Mouse (Mus musculus): ENCODE measurements around the gene Lsamp.

The Lsamp gene

DNA sequence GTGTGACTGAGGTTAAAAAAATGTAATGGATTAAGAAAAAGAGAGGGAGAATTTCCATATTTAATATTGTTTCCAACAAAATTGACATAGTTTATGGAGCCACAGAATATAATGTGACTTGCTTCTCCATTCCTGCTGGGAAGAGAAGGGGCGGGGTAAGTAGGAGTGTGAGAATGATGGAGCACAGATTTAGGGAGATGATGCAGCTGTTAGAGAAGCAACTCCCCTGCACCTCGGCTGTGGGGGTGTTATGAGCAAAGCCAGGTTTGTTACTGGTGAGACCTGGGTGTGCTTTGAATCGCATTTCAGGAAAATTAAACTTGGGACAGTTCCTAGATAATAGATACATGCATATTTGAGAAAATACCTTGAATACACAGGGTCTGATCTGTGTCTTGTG lies 987.2 kb downstream of the Lsamp start:
- no peak for DNase-seq

DNA sequence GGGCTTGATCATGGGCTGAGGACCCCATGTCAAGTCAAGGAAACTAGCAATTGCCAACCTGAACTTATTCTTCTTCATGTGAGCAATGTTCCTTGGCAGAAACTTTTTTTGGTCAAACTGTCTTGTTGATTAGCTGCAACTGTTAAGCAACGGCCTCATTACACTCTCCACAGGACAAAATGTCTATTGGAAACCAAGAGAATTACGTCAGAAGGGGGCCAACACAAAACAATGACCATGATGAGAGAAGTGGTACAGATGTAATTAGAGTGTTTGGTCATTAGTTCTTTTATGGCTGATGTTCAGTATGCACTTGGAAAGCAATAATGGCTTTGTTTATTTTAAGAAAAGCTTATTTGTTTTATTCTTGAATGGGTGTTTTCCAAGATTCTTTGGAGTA lies 989.9 kb downstream of the Lsamp start:
- no peak for DNase-seq

- no peak for DNase-seq
Observed at GRCm38 (mm10) chr16:40983026-40983425, 998.9 kb downstream of the Lsamp start.

GRCm38 (mm10) chr16:41007569-41007968 lies 1023.4 kb downstream of the Lsamp start:
- DNase-seq = no peak

DNA sequence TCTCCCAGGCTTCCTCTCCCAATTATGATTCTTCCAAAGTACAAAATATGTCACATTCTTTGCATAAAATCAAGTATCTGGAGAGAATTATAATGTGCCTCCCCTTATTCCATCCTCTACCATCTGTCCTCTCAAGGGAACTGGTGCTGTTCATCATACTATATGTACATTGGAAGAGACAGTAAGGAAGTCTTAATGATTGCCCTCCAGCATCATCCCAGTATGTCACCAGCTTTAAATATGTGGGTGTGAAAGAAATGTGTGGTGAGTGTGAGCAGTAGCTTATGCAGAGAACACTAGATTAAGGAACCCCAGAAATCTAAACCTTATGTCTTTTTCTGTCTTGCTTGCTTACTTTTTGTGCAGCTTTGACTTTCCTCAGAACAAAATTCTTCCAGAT lies 1050.6 kb downstream of the Lsamp start:
- DNase-seq = no peak

- DNase-seq = no peak
Observed at GRCm38 (mm10) chr16:41041686-41042085, 1057.5 kb downstream of the Lsamp start.

GRCm38 (mm10) chr16:41063270-41063857 lies 1079.2 kb downstream of the Lsamp start:
- no peak for DNase-seq

DNA sequence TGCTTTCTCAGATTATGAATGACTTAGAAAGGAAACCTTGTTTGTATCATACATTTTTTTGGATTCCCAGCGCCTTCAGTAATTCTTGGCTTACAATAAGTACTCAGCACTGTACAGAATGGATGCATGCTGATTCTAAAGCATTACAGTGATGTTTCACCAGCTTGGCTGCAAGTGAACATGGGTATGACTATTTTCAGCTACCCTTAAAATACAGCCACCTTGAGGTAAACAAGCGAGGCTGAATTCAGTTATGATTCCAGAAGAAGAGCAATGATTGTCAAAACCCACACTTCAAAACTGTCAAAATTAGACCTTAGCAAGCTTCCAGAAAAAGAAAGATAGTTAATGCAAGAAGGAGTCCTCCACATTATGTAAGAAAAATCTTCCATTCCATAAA lies 1089.3 kb downstream of the Lsamp start:
- DNase-seq = no peak

DNA sequence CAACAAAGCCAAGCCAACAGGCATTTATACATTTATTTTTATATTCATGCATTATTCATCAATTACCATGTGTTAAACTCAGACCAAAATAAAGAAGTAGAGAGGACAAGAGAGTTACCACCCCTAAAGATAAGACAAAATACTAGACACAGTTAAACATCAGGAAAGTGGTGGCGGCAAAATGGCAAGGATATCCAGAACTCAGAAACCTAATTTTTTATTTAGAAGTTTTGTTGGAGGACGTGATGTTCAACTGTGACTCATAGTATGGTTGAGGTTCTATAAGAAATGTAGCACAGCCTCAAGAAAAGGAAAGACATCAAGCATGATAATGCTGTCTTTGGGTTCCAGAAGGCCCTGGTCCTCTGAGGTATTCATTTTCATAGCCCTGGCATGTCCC lies 1104.5 kb downstream of the Lsamp start:
- DNase-seq = no peak

GRCm38 (mm10) chr16:41090092-41090491 lies 1105.9 kb downstream of the Lsamp start:
- DNase-seq = no peak

DNA sequence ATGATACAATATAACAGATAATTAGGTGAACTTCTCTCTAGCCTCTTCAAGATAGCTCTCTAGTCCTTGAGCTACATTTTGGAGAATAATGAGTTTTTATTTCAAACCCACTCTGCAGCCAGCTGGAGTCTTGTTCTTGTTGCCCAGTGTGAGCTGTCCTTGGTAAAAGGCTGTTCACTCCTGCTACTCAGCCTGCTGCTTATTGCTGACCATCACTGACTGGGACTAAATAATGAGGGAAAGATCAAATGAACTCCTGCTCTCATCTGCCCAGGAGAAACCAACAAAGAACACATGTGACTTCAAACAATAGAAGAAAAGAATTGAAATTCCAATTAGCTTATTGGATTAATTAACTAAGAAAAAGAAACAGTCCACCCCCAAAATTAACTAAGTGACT lies 1107.1 kb downstream of the Lsamp start:
- no peak for DNase-seq

DNA sequence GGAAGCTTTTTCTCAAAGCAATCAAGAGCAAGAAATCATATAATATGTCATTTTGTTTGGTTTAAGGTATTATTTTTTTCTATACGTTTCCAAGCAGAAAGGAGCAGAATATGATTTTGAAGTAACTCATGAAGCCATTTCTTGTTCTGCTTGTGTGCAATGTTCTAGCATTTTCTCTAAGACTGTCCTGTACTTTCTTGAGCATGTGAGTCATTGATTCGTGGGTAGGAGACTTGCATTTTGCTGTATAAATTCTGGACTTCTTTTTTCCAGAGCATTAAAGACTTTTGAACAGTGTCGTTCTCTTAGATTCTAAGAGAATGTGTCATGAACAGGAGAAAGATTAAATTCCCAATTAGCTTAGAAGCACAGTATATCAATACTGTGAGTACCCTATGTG lies 1118.6 kb downstream of the Lsamp start:
- DNase-seq = no peak

DNA sequence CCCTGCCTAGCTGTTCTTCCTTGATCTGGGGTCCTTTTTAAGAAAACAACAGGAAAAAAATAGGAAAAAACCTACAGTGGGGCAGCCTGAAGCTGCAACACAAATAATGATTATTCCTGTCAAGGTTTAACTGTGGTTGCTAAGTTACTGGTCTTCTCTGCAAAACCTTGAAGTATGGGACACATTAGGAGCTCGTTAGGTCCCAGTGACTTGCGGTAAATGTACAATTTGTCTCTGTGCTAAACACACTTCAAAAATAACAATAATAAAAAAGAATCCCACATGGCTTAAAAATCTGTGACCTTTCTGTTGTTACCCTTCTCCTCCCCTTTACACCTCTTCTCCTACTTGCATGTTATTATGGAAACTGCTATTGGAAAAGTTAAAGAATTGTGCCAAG lies 1140.2 kb downstream of the Lsamp start:
- no peak for DNase-seq

GRCm38 (mm10) chr16:41125051-41125450 lies 1140.9 kb downstream of the Lsamp start:
- DNase-seq = no peak

GRCm38 (mm10) chr16:41131053-41131452 lies 1146.9 kb downstream of the Lsamp start:
- no peak for DNase-seq

DNA sequence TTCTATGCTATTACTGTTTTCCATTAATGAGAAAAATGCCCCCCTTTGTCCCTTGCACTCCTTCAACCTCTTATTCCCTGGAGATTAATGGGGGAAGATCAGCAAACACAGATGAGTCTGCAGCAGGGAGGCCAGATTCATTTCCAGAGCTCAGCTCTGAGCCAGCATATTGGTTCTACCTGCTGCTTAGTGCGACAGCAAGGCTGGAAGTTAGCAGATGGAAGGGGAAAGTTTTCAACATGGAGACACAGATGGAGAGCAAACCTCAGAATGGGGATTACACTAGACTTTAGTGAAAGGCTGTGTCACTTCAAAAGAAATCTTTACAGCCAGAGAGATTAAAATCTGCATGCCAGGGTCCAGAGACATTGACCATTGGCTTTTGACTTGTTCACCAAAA lies 1188.7 kb downstream of the Lsamp start:
- DNase-seq = no peak

DNA sequence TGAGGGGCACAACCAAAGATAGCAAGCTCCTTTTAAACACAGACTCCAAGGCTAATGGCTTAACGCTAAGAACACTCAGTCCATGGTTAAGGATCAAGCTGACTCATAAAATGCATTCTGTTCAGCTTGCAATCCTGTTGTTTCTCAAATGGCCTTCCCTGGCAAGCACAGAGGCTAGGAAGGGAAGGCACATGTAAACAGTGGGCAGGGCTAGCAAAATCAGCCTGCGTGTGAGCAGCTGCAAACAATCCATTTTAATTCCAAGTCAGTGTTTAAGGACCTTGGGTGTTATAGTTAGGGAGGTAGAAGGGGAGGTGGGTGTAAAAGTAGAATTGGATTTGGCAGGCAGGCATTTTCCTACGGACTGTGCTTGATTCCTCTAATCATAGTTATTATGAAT lies 1195.4 kb downstream of the Lsamp start:
- DNase-seq = no peak

DNA sequence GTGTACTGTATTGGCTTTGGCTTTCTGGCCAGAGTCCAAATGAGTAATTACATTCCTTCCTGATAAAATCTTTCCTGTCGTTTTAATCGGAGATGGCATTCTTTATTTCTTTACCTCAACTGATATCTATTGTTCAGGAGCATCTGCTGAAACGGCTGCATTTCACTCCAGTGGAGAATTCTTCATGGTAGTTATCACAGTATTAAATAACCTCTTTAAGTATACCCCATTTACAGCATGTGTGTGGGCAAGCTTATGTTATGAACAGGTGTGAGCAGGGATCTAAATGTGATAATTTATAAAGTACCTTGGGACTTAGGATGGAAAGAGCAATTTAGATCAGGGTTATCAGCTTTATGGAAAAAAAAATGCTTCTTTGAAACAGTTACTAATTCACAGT lies 1196.7 kb downstream of the Lsamp start:
- no peak for DNase-seq

DNA sequence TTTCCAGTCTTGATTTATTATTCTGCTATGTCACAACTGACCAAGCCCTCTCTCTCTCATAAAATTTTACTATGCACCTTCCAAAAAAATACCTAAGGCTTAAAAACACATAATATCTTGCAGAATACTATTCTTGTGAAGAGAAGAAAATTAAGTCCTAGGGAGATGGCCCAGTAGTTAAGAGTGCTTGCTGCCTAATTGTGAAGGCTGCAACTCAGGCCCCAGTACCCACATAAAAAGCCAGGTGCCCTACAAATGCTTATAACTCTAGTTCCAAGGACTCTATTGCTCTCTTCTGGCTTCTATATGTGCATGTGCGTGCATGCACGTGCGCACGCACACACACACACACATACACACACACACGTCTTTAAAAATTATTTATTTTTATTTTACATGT lies 1225.9 kb downstream of the Lsamp start:
- DNase-seq = no peak

GRCm38 (mm10) chr16:41235829-41236228 lies 1251.7 kb downstream of the Lsamp start:
- DNase-seq = no peak

- DNase-seq = no peak
Observed at GRCm38 (mm10) chr16:41242841-41243240, 1258.7 kb downstream of the Lsamp start.

DNA sequence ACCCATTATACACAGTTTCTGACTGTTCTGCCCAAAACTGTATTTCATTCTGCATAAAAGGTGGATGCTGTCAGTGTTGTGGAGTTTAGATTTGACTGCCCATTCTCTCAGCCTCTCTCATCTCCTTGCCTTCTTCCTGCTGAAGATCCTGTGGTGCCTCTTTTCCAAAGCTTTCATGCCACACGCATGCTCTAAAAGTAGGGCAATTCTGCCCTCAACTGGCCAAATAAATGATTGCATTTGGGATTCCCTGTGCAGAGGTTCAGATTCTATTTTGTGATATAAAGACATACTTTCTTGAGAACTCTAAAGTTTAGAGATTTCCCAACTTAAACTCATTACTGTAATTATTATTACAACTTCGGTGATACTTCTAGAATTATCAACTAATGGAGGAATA lies 1260.5 kb downstream of the Lsamp start:
- no peak for DNase-seq

GRCm38 (mm10) chr16:41258145-41259035 lies 1274.2 kb downstream of the Lsamp start:
- DNase-seq = no peak

- DNase-seq = no peak
Observed at GRCm38 (mm10) chr16:41275999-41276671, 1292.0 kb downstream of the Lsamp start.
